Mouse (Mus musculus): ENCODE measurements around the gene Ttll1.
A peak's percentile ranks its signal among the peaks of the same experiment; 100 is the strongest.
"Not testable (repeated sequence)": the region's sequence is repeated elsewhere in the genome, so short reads cannot be mapped to it uniquely, and the experiment has no call there.

Gene Ttll1

GRCm38 (mm10) chr15:83523638-83524332 lies 13.1 kb upstream of the Ttll1 start:
- peak; percentile 19 for DNase-seq (ENCODE audit: low spot score)

GRCm38 (mm10) chr15:83523196-83523595 lies 12.5 kb upstream of the Ttll1 start:
- DNase-seq (ENCODE audit: low spot score): peak; percentile 34

- no peak for DNase-seq (ENCODE audit: low spot score)
Observed at GRCm38 (mm10) chr15:83520861-83521382, 10.2 kb upstream of the Ttll1 start.

DNA sequence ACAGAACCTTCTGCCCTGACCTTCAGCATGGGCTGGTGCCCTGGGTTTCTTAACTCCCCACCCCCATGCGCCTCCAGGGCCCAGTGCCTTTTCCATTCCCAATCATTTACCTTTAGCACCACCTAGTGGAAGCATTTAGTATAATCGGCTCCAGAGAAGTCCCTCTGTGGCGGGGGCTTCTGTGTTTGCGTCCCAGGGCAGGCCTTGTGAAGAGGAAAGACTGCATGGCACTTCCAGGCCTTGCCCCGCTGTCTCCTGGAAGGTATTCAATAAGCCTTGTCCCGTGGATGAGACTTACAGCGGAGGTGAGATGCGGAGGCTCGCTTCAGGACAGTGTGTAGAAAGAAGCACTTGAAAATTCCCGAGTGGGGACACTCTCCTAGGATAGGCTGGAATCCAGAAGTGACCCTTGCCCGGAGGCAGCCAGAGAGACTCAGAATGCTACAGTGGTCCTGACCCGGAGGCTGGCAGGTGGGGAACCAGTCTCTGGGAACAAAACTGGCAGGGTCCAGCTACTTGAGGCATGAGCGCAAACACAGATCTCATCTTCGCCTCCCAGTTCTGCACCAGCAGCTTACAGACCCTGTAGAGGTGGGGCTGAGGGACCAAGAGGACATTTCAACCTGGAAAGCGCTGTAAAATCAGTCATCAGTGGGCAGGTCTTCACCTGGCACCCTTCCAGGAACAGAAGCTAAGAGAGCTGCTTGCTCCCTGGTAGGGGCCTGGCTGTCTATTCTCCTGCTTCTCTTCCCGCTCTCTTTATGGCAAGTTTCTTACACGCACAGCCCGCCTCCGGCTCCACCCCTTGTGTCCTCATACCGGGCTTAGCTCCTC lies 7.7 kb upstream of the Ttll1 start:
- DNase-seq (ENCODE audit: low spot score): peak; percentile 95

DNA sequence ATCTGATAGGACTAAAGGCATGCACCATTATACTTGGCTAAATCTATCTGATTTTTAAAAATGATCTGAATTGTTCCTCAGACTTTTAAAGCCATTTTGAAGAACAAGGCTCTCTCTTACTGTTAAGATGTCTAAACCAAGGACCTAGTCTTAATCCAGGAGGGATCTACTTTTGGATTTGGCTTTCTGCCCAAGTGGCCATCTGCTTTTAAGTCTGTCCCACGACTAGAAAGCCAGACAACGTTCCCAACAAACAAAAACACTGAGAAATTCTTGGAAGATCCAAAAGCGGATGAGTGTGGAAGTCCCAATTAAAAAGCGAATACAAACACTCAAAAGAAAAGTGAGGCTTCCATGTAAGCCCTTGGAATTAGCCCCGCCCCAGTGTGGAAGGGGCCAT lies 4.3 kb upstream of the Ttll1 start:
- no peak for DNase-seq (ENCODE audit: low spot score)

DNA sequence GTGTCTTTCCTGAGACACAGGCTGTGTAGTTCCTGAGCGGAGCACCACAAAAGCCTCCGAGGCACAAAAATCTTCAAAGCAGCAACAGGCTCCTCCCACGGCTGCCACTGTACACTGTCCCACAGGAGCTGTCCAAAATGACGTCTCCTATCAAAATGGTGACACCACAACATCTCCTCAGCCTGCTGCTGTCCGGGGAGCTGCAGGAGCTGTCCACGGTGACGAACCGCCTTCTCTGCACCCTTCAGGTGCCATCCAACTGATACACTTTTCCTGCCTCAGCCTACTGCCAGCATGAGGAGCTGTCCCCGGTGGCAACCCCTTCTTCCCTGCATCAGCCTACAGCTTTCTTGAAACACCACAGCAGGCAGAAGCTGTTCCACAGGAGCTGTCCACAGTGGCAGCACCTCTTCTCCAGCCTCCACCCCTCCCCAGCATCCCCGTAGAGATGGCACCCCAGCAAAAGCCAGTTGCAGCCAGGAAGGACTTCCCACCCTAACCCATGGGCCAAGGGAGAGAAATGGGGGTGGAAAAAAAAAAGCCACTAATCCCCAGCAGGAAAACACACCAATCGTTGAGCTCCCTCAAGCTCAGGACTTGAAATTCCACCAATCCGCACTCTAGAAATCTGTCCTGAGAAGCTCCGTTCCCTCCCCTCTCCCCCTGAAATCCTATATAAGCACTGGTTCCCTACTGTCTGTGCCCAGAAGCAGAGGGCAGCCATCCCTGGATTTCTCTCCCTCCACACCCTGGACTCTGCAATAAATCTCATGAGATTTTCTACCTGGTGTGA lies 2.0 kb upstream of the Ttll1 start:
- DNase-seq (ENCODE audit: low spot score): no peak

GRCm38 (mm10) chr15:83509950-83510804 lies 516 bp downstream of the Ttll1 start:
- no peak for DNase-seq (ENCODE audit: low spot score)

- DNase-seq (ENCODE audit: low spot score): not testable (repeated sequence)
Observed at GRCm38 (mm10) chr15:83501483-83501882, 9.2 kb downstream of the Ttll1 start.

DNA sequence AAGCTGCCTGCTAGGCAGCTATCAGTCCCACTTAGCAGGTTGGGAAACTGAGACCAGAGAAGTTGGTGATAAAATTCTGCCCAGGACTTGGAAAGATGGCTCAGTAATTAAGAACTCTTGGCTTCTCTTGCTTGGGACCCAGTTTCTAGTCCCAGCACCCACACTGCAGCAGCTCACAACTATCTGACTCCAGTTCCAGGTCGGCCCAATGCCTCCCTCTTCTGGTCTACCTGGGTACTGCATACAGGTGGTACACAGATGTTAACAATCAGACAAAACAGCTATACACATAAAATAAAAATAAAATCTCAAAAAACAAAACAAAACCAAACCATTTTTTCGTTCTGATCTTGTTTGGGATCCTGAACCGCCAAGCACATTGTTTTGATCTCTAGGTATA lies 10.3 kb downstream of the Ttll1 start:
- no peak for DNase-seq (ENCODE audit: low spot score)

- DNase-seq (ENCODE audit: low spot score): no peak
Observed at GRCm38 (mm10) chr15:83499211-83499755, 11.4 kb downstream of the Ttll1 start.

DNA sequence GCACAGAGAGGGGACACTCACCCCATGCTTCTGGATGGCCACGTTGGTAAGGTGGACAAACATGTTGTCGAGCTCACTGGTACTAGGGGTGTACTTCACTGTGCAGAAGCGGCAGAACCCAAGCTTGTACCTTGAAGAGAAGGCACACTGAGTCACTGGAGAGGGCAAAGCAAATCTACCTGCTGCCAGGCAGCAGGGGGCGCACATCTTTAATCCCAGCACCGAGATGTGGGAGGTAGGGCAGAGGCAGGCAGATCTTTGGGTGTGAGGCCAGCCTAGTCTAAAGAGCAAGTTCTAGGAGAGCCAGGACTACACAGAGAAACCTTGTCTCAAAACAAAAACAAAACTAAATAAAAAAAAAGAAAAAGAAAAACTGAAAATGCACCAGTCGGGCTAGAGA lies 13.4 kb downstream of the Ttll1 start:
- DNase-seq (ENCODE audit: low spot score): no peak

GRCm38 (mm10) chr15:83495787-83496367 lies 14.8 kb downstream of the Ttll1 start:
- no peak for DNase-seq (ENCODE audit: low spot score)

- no peak for DNase-seq (ENCODE audit: low spot score)
Observed at GRCm38 (mm10) chr15:83495195-83495594, 15.5 kb downstream of the Ttll1 start.

DNA sequence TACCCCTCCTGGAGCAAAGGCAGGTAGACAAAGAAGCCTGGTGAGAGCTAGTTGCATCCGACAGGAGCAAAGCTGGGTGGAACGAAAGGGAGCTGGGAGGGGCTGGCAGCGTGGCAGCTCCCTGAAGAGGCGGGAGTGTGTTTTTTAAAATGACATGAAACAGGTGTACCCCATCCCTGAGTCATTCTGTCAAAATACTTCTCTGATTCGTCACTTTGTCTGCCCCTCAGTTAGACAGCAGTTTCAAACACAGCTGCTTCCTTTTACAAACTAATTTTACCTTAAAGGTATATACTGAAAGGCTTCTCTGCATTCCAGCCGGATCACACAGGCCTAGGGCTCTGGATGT lies 16.1 kb downstream of the Ttll1 start:
- no peak for DNase-seq (ENCODE audit: low spot score)

DNA sequence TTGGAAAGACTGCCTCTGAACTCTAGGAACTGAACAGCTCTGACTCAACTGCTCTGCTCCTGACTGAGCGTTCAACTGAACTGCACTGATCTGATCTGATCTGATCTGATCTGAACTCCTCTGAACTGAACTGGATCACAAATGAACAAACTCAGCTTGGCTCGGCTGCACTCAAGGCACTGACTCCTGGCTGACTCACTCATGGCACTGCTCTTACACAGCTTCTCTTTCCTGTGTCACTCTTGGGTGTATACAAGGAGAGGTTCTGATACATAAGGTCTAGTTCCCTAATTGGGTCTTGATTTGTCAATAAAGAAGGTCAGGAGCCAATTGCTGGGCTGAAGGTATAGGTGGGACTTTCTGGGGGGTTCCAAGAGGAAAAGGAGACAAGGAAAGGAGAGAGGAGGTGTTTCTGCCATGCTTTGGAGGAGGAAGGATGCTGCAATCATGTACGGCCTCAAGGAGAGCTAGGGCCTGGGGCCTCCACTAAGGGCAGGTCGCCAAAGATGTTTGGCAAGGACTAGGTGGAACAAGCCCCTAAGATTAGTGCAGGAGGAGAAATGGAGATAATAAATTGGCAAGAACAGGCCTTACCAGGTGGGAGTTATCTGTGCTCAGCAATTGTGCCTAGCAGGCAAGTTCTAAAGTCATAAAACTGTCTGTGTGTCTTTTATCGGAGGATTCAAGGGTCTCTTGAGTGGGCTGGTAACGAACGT lies 16.7 kb downstream of the Ttll1 start:
- no peak for DNase-seq (ENCODE audit: low spot score)

- no peak for DNase-seq (ENCODE audit: low spot score)
Observed at GRCm38 (mm10) chr15:83491891-83492290, 18.8 kb downstream of the Ttll1 start.

DNA sequence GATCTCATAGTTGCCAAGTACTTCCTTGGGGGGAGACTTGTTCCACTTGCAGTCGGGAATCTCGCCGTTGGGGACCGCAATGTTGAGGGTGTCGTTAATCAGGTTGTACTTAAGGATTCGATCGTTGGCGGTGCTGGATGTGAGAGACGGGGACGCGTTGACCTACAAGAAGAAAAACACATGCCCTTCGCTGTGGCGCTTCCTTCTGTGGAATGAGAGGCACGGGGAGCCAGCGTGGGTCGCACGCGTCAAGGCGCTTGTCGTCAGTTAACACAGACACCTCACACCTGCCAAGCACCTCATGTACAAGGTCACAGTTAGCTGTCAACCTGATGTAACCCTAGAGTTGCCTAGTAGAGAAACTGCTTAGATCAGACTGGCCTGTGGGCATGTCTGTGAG lies 21.2 kb downstream of the Ttll1 start:
- no peak for DNase-seq (ENCODE audit: low spot score)

DNA sequence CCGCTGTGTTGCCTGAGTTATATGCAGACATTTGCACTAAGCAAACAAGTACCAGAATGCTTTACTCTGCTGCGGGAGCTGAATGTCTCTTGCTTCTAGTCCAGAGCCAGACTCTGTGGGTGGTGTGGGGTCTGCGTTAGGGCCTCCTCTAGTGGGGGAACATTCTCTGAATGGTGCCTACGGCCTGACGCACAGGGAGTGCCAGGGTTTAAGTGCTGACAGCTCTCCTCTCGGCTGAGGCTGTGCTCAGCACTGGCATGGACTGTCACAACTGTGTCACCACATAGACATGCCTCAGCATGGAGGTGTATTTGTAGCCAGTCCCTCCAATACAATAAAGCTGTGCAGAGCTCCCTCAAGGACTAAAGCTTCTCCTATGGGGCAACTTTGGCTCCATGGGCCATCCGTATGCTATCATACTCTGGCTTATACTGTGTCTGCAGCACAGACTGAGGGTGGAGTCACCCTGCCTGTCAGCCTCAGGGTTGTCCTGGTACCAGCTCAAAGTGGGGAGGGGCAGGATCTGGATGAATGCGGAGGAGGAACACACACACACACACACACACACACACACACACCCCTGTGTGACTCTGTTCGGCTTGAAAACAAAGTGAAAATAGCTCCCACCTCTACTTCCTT lies 23.1 kb downstream of the Ttll1 start:
- DNase-seq (ENCODE audit: low spot score): no peak

DNA sequence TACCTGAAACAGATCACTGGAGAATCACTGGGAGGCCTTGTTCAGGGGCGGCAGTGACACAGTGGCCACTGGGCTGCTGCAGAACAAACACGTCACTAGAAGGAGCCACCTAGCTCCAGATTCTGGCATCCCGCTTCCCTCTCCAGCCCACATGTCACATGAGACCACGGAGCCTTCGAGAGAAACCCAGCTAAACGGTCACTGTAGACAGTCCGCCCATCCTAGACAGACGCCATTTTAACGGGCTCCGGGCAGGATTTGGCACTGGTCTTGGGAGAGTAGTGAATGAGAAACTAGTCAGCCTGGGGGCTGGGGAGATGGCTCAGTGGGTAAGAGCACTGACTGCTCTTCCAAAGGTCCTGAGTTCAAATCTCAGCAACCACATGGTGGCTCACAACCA lies 26.4 kb downstream of the Ttll1 start:
- DNase-seq (ENCODE audit: low spot score): no peak

DNA sequence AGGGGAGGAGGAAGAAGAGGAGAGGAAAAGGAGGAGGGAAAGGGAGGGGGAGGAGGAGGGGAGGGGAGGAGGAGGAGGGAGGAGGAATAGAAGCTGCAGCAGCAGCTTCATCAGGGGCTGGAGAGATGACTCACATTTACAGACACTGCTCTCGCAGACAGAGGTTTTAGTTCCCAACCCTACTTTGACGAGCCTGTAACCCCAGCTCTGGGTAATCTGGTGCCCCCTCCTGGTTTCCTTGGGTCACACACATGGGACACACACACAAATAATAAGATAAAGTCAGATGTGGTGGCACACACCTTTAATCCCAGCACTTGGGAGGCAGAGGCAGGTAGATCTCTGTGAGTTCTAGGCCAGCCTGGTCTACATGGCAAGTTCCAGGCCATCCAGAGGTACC lies 27.2 kb downstream of the Ttll1 start:
- DNase-seq (ENCODE audit: low spot score): peak; percentile 52
